Comparison of ENCODE assay signal across 18 mouse cellular contexts in the genomic region with DNA sequence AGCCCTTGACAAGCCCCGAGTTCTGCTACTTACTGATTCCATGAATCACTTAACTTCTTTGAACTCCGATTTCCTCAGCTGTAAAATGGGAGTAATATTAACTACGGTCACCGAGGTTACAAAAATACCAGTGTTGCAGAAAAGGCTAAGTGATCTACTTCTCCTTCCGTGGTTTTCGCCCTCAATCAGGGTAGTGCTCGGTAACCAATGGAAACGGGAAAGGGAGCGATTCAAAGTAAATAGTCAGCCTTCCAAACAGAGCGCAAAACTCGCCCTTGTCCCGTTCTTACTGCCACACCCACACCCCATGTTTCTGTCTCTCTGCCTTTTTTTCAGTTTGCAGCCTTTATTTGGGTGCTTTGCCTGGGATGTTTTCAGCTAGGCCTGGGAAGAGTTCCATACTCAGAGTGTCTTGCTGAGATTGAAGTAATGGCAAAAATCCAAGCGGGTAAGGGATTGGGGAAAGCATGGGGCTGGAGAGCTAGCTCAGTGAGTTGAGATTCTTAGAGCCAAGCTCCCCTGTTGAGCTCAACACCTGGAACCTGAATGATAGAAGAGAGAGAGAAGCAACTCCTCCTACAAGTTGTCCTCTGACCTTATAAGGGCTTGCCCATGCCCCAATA.
DNase-seq lines count a peak whose midpoint lies in the region; ATAC-seq and TF ChIP-seq lines count a peak whose summit lies in the region.
"Had no signal": no experiment of that assay in that cellular context is flagged by ENCODE, and none has a peak within 500 bp of the region (broad histone marks: within the 10 kb centered on the region; RNA-seq: fewer than 3 reads in every experiment).

No protein-coding gene starts in this region.

- ATAC-seq in forebrain, postnatal 0 days = 0 out of 2 replicates have a peak, but pooled peaks have one; percentile 32
- no peak for ATAC-seq in forebrain, embryonic 13.5 days
- ATAC-seq in limb, embryonic 14.5 days (ENCODE audit: low FRiP score, low read depth) = no peak
- ATAC-seq in common myeloid progenitor, adult 5-6 weeks (replicated peaks; ENCODE audit: low read depth, poor library complexity, severe bottlenecking) = peak; percentile 90
- peak; percentile 27; the same call in 1 of the 2 replicates for ATAC-seq in neutrophil, adult 5-6 weeks (ENCODE audit: extremely low read depth, insufficient number of reproducible peaks, low FRiP score, poor library complexity, severe bottlenecking)
- ATAC-seq in hindbrain, embryonic 13.5 days (ENCODE audit: low FRiP score) = no peak
- ATAC-seq: forebrain, embryonic 16.5 days; hindbrain, postnatal 0 days had no signal

- H3K36me3 ChIP-seq in forebrain, postnatal 0 days (ENCODE audit: insufficient read depth) = no peaks in the 10 kb centered on the region
- H3K36me3 ChIP-seq in forebrain, embryonic 13.5 days (ENCODE audit: poor library complexity, severe bottlenecking) = no peaks in the 10 kb centered on the region
- no peaks in the 10 kb centered on the region for H3K36me3 ChIP-seq in limb, embryonic 14.5 days (ENCODE audit: control insufficient read depth, insufficient read depth, low read length)
- no peaks in the 10 kb centered on the region for H3K36me3 ChIP-seq in limb, embryonic 10.5 days
- H3K36me3 ChIP-seq in hindbrain, embryonic 13.5 days = no peaks in the 10 kb centered on the region
- H3K36me3 ChIP-seq: G1E; limb, embryonic 13.5 days had no signal

- TF ChIP-seq CTCF in forebrain, postnatal 0 days (IDR thresholded peaks at IDR 0.05; ENCODE audit: low read depth) = no peak

- TF ChIP-seq POLR2A in limb, embryonic 14.5 days (IDR thresholded peaks at IDR 0.05; ENCODE audit: borderline replicate concordance, extremely low read depth, insufficient read depth, insufficient read length) = no peak

- peak; percentile 16 for DNase-seq in forebrain, postnatal 0 days
- DNase-seq in limb, embryonic 14.5 days (ENCODE audit: low spot score) = peak; percentile 2
- DNase-seq in limb, embryonic 10.5 days (ENCODE audit: low spot score) = no peak
- DNase-seq in liver = no peak
- DNase-seq: kidney, postnatal 10 days; lung, embryonic 14.5 days; right cerebral cortex, postnatal 25 days; thymus, postnatal 14 days had no signal

- H3K4me2 ChIP-seq in forebrain, postnatal 0 days (ENCODE audit: low read depth) = no peak overlapping the region
- no peak overlapping the region for H3K4me2 ChIP-seq in forebrain, embryonic 13.5 days
- H3K4me2 ChIP-seq in limb, embryonic 14.5 days (replicated peaks; ENCODE audit: low read depth, low read length, severe bottlenecking) = no peak overlapping the region
- H3K4me2 ChIP-seq in hindbrain, embryonic 13.5 days = no peak overlapping the region
- H3K4me2 ChIP-seq: limb, embryonic 13.5 days; lung, embryonic 14.5 days had no signal

- H3K4me3 ChIP-seq in forebrain, postnatal 0 days (ENCODE audit: low read depth, low read length) = no peak overlapping the region
- no peak overlapping the region for H3K4me3 ChIP-seq in forebrain, embryonic 13.5 days
- no peak overlapping the region for H3K4me3 ChIP-seq in limb, embryonic 14.5 days (replicated peaks; ENCODE audit: low read length)
- no peak overlapping the region for H3K4me3 ChIP-seq in limb, embryonic 10.5 days
- no peak overlapping the region for H3K4me3 ChIP-seq in hindbrain, embryonic 13.5 days
- H3K4me3 ChIP-seq: limb, embryonic 13.5 days; midbrain, embryonic 10.5 days; myocyte had no signal

- no peaks in the 10 kb centered on the region for H3K4me1 ChIP-seq in forebrain, postnatal 0 days (ENCODE audit: insufficient read depth)
- H3K4me1 ChIP-seq in forebrain, embryonic 13.5 days = 0 out of 2 replicates have a peak, but pooled peaks cover 4% of the 10 kb centered on the region
- no peaks in the 10 kb centered on the region for H3K4me1 ChIP-seq in limb, embryonic 14.5 days (ENCODE audit: control insufficient read depth, insufficient read depth, low read length)
- 0 out of 2 replicates have a peak, but pooled peaks cover 2% of the 10 kb centered on the region for H3K4me1 ChIP-seq in limb, embryonic 10.5 days
- H3K4me1 ChIP-seq in hindbrain, embryonic 13.5 days (replicated peaks) = no peaks in the 10 kb centered on the region
- H3K4me1 ChIP-seq: limb, embryonic 13.5 days; midbrain, embryonic 10.5 days had no signal

- H3K27ac ChIP-seq in forebrain, postnatal 0 days (ENCODE audit: low read depth, low read length) = no peak overlapping the region
- no peak overlapping the region for H3K27ac ChIP-seq in forebrain, embryonic 13.5 days
- H3K27ac ChIP-seq in limb, embryonic 14.5 days (replicated peaks; ENCODE audit: low read depth, low read length) = no peak overlapping the region
- H3K27ac ChIP-seq in limb, embryonic 10.5 days = no peak overlapping the region
- H3K27ac ChIP-seq in hindbrain, embryonic 13.5 days = no peak overlapping the region
- H3K27ac ChIP-seq: hindbrain, postnatal 0 days; limb, embryonic 13.5 days; midbrain, embryonic 10.5 days had no signal

- WGBS in forebrain, postnatal 0 days = 56% methylated on average over 13 of the region's 13 CpGs
- WGBS in forebrain, embryonic 13.5 days = 84% methylated on average over 13 of the region's 13 CpGs
- WGBS in limb, embryonic 14.5 days = 62% methylated on average over 13 of the region's 13 CpGs
- 72% methylated on average over 13 of the region's 13 CpGs for WGBS in limb, embryonic 10.5 days
- 79% methylated on average over 13 of the region's 13 CpGs for WGBS in hindbrain, embryonic 13.5 days

- no peaks in the 10 kb centered on the region for H3K9me3 ChIP-seq in forebrain, postnatal 0 days (ENCODE audit: low read length)
- 0 out of 2 replicates have a peak, but pooled peaks cover 4% of the 10 kb centered on the region for H3K9me3 ChIP-seq in forebrain, embryonic 13.5 days (replicated peaks)
- H3K9me3 ChIP-seq in limb, embryonic 14.5 days (ENCODE audit: control insufficient read depth, low read length) = no peaks in the 10 kb centered on the region
- H3K9me3 ChIP-seq in limb, embryonic 10.5 days (replicated peaks) = no peaks in the 10 kb centered on the region
- peaks cover 9% of the 10 kb centered on the region; the same call in 1 of the 2 replicates for H3K9me3 ChIP-seq in hindbrain, embryonic 13.5 days
- H3K9me3 ChIP-seq: G1E had no signal

- H3K9ac ChIP-seq in forebrain, postnatal 0 days = no peak overlapping the region
- H3K9ac ChIP-seq in forebrain, embryonic 13.5 days = no peak overlapping the region
- H3K9ac ChIP-seq in limb, embryonic 14.5 days (ENCODE audit: low read depth, low read length, severe bottlenecking) = no peak overlapping the region
- no peak overlapping the region for H3K9ac ChIP-seq in hindbrain, embryonic 13.5 days
- H3K9ac ChIP-seq: limb, embryonic 13.5 days; lung, embryonic 14.5 days had no signal

- no peaks in the 10 kb centered on the region for H3K27me3 ChIP-seq in forebrain, postnatal 0 days (ENCODE audit: insufficient read depth, low read length)
- no peaks in the 10 kb centered on the region for H3K27me3 ChIP-seq in forebrain, embryonic 13.5 days
- no peaks in the 10 kb centered on the region for H3K27me3 ChIP-seq in limb, embryonic 14.5 days (ENCODE audit: control insufficient read depth, insufficient read depth, low read length)
- no peaks in the 10 kb centered on the region for H3K27me3 ChIP-seq in limb, embryonic 10.5 days (ENCODE audit: low read depth, poor library complexity, severe bottlenecking)
- no peaks in the 10 kb centered on the region for H3K27me3 ChIP-seq in hindbrain, embryonic 13.5 days
- H3K27me3 ChIP-seq: limb, embryonic 13.5 days had no signal

Comparison
In these comparisons a context has a peak if more than half of its experiments do, and no peak if none do; other contexts are left out.
1. ATAC-seq: peak in forebrain, postnatal 0 days (single experiment), common myeloid progenitor, adult 5-6 weeks (single experiment) and neutrophil, adult 5-6 weeks (single experiment); none in forebrain, embryonic 13.5 days (single experiment), limb, embryonic 14.5 days (single experiment) and hindbrain, embryonic 13.5 days (single experiment).
2. DNase-seq: peak in forebrain, postnatal 0 days (single experiment) and limb, embryonic 14.5 days (single experiment); none in limb, embryonic 10.5 days (single experiment) and liver (single experiment).